Mouse (Mus musculus): Measurements from ENCODE around the gene Adam12.
A peak's percentile ranks its signal among the peaks of the same experiment; 100 is the strongest.

Adam12 gene

GRCm38 (mm10) chr7:133876139-133876538 is 355.8 kb downstream of the Adam12 start:
- no peak for DNase-seq (ENCODE audit: low spot score in 2 of 2)

GRCm38 (mm10) chr7:133872701-133873100 is 359.2 kb downstream of the Adam12 start:
- no peak for DNase-seq (ENCODE audit: low spot score in 2 of 2)

GRCm38 (mm10) chr7:133870265-133870664 is 361.7 kb downstream of the Adam12 start:
- DNase-seq (ENCODE audit: low spot score in 2 of 2): no peak

GRCm38 (mm10) chr7:133863684-133864083 is 368.3 kb downstream of the Adam12 start:
- no peak for DNase-seq (ENCODE audit: low spot score in 2 of 2)

- no peak for DNase-seq (ENCODE audit: low spot score in 2 of 2)
Observed at GRCm38 (mm10) chr7:133863151-133863550, 368.8 kb downstream of the Adam12 start.

GRCm38 (mm10) chr7:133862723-133863122 is 369.2 kb downstream of the Adam12 start:
- DNase-seq (ENCODE audit: low spot score in 2 of 2): no peak

GRCm38 (mm10) chr7:133862233-133862632 is 369.7 kb downstream of the Adam12 start:
- DNase-seq (ENCODE audit: low spot score in 2 of 2): no peak

- no peak for DNase-seq (ENCODE audit: low spot score in 2 of 2)
Observed at GRCm38 (mm10) chr7:133859548-133859947, 372.4 kb downstream of the Adam12 start.

GRCm38 (mm10) chr7:133858506-133858905 is 373.4 kb downstream of the Adam12 start:
- no peak for DNase-seq (ENCODE audit: low spot score in 2 of 2)

- DNase-seq (ENCODE audit: low spot score in 2 of 2): peak; percentile 62 to 66
Observed at GRCm38 (mm10) chr7:133856278-133856677, 375.7 kb downstream of the Adam12 start.

GRCm38 (mm10) chr7:133850735-133851134 is 381.2 kb downstream of the Adam12 start:
- DNase-seq (ENCODE audit: low spot score in 2 of 2): no peak

GRCm38 (mm10) chr7:133848180-133848579 is 383.8 kb downstream of the Adam12 start:
- DNase-seq (ENCODE audit: low spot score in 2 of 2): no peak

GRCm38 (mm10) chr7:133847175-133847574 is 384.8 kb downstream of the Adam12 start:
- DNase-seq (ENCODE audit: low spot score in 2 of 2): no peak

- no peak for DNase-seq (ENCODE audit: low spot score in 2 of 2)
Observed at GRCm38 (mm10) chr7:133842079-133842478, 389.9 kb downstream of the Adam12 start.

GRCm38 (mm10) chr7:133839546-133839945 is 392.4 kb downstream of the Adam12 start:
- DNase-seq (ENCODE audit: low spot score in 2 of 2): peak; percentile 12 to 21
